Mouse (Mus musculus) ovary, postnatal 10 days (tissue): ENCODE measurements at regions not wholly inside any gene's neighbourhood (a gene's known extent, or its start where the extent isn't known, plus 50 kb on each side); places are given as distances from the start of the nearest gene placed in this dataset.
A peak's percentile ranks its signal among the peaks of the same experiment; 100 is the strongest.

Source experiments
- DNase-seq: peaks from one replicate; pipeline ENCODE4 v3.0.0; 2022; ENCODE audit warnings: low spot score

DNA sequence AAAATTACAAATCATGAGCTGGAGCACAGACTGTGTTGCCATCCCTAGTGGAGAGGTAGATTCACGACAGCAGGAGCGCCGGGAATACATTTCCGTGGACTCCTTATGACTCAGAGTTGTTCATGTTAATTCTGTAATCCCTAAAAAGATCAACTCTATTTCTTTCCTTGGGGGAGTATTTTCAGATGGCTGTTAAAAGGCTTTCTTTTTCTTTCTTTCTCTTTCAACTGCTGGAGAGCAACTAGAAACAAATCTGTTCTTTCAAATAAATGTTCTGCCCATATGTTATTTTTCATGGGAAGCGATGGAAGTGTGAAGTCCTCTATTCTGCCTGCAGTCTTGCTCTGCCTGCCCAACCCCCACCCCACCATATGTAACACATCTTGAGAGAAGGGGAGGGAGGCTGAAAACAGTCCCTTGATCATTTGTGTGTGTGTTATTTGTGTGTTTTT is 401.4 kb upstream of the Dcn start:
- DNase-seq, result no peak

DNA sequence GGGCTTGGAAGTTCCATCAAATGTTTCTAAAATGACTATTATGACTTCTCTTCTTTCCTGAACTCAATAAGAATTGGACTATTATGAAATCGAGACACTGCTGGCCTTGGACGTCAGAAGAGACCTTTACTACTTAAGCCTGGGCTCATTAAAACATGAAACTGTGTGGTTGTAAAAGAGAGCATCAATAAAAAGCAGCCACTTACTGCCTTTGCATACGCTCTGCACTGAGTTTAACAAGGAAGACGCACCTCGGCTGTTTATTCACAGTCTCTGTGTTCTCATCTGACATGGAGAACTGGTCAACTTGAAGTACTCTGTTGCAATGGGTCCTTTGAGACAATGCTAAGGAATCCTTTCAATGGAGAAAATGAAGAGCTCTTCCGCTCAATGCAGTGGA is 399.8 kb upstream of the Dcn start:
- no peak for DNase-seq

DNA sequence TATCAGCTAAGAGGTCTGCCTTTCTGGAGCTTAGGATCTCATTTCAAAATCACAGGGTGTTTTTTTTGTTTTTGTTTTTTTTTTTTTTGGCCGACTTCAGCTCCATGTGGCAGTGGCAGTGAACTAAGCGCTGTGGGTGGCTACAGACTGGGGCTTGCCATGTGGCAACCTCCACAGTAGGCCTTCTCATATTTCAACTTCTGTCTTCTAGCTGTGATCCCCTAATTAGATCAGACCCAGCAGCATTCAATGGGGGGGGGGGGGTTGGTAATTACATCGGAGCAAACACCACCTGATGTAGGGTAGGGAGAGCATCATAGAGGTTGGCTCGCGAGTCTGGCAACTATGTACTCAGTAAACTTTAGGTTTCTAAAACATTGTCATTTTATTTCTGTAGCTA is 392.1 kb upstream of the Dcn start:
- DNase-seq, result no peak

DNA sequence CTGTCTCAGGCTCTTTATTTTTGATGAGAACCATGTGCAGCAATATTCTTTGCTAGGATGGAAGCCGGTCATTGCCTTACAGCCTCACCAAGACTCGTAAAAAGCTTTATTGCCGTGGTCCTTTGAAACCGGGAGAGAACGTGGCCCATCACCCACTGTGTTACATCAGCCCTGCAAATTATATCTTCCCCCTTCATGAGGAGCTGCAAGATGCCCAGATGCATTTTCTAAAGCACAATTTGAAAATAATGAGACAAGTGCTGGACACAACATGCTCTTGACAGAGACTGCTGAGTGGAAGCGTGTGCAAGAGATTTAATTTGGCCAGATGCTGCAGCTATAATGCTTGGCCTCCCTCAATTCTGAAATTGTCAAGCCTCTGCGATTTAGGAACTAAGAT is 389.2 kb upstream of the Dcn start:
- no peak for DNase-seq

DNA sequence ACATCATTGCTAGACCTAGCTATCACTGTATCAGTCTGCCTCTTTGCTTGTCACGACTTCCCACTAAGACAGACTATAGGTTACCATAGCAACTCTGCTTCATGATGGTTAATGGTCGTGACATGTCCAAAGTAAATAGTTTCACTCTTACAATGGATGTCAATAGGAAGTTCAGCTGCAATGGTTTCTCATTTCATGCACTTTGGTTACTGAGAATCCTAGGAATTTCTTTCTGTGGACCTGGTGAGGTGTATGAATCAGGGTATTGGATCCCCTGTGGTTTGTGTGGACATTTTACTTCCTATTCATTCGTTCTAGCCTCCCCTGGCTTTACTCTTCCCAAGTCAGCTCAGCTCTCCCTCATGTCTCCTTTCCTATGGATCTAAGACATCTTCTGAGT is 385.5 kb upstream of the Dcn start:
- no peak for DNase-seq

DNA sequence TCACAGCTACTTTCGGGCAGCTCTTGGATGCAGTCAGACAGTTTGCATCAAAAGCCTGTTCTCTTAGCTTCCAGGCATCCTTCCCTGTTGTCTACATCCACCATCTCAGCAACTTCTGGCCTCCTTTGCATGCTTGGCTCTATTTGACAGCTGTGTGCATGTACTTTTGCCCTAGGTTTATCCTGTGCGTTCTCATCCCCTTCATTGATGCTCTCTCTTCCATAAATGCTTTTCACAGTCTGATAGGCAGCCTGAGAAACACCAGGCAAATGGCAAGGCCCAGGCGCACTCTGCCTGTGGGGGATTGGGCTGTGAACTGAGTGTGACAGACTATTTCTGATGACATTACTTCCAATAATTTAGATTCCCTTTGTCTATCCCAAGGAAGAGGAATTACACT is 364.9 kb upstream of the Dcn start:
- no peak for DNase-seq

DNA sequence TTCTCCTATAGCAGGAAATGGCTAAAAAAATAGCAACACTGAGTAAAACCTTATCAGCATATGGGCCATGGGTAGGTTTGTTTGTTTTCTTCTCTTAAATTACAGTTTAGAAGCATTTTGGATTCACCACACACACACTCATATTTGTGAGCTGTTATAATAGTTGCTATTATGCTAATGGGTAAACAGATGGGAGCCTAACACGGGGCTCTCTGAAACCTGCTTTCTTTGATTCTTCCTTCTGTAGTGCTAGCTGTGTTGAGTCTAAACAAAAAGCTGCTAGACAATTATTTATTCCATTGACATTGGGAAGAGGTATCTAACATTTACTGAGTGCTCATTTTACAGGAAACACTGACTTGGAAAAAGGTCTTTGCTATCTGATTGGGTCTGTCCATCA is 356.7 kb upstream of the Dcn start:
- DNase-seq, result no peak

DNA sequence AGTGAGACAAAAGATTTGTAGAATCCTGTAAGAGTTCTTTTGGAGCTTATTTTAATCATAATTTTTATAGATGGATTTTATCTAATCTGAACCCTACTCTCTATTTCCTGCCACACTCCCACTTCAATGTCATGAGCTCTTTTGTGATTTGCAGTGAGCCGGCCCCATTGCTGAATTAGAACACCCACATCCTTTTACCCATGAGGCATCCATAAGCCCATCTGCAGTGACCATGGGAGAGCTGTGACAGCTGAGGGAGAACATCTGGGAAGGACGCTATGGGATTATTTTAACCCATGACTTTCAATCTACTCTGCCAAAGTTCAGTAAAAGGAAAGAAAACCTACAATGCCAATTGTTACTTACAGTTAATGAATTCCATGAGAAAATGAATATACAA is 337.8 kb upstream of the Dcn start:
- no peak for DNase-seq

DNA sequence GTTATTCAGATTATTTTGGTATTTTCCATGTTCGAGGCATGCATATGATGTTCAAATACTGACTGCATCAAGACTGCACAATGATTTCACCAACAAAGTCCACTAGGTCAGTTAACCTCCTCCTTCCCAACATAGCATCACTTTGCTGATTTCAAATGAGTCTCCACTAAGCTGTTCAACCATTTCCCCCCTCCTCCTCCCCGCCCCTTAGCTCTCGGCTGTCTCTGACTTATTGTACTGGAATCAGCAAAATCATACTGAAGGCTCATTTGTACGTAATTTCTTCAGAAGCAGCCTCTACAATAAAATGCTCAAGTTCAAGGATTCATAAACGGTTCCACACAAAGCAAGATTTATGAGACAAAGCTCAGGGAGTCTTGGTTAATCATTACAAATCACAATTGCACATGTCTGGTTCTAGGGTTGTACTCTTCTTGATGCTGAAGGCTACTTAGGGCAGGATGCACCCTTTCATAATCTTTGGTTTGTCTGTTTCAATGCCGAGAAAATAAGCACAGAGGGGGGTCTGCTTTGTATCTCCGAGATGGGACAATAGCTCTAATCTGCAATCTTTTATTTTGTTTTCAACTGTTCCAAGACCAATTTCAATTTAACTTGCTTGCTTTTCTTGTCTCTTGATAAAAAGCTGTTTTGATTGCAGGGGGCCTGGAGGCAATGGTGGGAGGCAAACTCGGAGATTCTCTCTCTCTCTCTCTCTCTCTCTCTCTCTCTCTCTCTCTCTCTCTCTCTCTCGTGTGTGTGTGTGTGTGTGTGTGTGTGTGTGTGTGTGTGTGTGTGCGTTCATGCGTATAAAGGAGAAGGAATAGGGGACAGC is 320.6 kb upstream of the Dcn start:
- DNase-seq, result no peak

DNA sequence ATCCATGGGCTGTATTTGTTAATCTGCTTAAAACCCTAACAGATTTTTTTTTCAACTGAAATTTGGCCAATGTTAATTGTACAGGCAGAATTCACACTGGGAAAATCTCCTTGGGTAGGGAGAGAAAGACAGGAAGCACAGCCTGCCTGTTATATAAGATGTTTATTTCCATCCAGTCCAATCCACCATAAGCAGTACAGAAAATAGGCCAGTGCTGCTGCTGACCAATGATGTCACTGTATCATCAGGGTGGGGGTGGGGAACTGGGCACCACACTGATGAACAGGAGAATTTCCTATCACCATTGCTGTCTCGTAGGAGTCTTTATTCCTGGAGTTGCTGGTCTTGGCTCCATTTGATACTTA is 320.0 kb upstream of the Dcn start:
- no peak for DNase-seq

DNA sequence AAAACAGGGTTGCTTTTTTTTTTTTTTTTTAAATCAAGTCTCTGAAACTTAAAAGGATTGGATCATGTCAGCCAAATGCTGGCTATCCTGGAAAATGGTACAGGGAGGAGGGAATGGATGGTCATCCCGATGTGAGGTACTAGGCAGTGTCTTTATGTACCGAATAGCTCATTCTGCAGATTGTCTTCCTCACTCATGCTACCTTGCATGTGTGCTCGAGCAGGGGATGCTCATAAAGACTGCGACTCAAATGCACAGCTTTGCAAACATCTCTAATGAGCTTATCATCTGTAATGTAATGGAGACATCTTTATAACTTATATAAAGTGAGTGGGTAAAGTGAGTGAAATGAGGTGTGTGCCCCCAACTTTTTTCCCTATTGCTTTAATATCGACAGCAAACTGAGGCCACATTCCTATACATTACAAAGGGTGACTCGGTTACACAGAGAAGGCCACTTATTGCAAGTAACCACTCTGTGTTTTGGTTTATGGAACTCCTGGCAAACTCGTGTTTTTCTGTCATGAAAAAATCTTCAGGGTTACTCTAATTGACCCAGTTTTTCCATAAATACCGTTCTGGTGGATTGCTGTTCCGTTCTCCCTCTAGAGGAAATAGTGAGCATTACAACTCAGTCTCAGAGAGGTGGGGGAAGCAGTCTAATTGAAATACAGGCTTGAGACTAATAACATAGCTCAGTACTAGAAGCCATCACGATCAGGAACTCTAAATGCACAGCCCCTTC is 319.4 kb upstream of the Dcn start:
- no peak for DNase-seq

DNA sequence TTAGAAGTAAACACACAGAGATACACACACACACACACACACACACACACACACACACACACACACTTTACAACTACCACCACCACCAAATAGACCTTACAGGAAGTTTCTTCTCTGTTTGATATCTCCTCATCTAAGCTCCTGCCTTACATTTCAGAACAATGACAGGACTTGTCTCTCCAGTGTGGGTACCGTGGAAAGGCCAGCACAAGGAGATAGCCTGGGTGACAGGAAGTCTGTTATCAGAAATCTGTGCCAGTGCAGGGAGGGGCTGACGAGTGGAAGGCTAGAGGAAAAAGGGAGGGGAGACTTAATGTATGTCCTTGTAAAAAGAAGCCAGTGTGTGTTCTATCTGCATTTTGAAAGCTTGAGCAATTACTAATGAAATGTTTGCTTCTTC is 318.5 kb upstream of the Dcn start:
- no peak for DNase-seq

DNA sequence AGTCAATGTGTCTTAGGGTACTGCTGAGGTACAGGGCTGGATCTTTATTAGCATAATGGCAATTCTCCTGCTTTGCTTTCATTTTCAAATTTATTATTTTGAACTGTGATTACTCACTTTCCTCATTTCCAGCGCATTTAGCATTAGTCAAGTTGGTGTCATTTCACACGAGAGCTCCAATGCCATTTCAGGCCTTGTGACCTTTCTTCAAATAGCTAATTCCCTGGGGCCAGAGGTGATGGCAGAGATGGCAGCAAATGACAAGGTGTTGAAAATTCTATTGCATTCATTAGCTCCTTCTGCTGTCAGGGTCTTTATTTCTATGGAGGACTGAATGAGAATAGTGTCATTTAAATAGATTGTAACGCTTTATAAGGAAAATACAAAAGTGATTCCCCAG is 300.9 kb upstream of the Dcn start:
- DNase-seq, result no peak

DNA sequence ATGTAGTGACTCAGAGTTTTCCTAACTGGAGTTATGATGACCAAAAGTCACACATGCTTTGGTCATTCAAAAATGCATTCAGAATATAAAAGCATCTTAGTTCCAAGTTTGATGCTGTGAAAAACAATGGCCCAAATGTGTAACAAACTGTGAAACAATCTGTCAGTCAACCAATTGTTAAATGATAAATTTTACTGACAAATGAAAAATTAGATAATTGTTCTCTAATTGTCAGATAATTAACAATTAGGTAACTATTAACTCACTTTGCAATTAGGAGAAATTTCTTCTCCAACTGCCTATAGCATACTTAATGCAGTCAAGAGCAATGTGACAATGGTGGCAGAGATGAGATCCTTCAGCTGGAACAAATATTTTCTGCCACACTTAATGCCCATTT is 289.7 kb upstream of the Dcn start:
- DNase-seq, result no peak

DNA sequence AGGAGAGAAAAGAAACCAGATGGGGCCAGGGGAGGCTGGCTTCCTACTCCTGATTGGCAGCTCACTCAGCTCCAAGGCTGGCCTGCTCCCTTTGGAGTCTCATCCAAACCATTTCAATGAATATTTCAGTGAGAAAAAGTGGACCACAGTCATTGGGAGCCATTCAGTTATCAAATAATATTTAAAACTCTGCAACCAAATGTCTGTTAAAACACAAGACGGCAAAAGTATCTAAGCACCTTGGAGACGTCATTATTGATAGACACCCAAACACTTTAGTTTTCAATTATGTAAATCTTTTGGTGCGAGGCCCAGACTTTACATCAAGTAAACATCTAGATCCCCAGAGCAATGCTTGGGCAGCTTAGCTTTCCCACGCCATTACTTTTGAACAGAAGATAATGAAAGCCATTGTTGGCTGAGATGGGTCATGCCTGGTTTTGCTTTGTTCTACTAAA is 268.1 kb upstream of the Dcn start:
- DNase-seq, result no peak

DNA sequence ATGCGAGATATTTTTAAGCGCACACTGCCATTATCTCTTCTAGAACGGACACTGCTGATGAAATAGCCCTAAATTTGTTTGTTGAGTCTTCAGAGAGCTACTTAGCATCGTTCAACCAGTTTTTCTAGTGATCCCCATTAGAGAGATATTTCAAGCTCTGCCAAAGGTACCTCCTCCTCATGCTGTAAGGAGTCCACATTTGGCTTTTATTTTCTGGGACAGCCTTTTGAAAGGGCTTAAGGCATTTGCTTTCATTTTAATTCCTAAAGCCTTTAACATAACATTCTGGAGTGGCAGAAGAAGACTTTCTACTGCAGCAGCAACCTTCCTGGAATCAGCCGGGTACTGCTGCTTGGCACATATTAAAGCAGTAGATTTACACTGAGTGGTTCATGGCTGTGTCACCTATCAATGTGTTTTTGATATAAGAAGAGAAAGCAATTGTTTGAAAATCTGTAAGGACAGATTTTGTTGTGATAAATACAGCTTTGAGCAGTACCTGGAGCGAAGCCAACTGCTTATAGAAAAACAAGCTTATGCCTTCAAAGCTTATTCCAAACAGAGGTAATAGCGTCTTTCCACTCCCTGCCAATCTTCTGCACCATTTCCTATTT is 267.5 kb upstream of the Dcn start:
- no peak for DNase-seq

DNA sequence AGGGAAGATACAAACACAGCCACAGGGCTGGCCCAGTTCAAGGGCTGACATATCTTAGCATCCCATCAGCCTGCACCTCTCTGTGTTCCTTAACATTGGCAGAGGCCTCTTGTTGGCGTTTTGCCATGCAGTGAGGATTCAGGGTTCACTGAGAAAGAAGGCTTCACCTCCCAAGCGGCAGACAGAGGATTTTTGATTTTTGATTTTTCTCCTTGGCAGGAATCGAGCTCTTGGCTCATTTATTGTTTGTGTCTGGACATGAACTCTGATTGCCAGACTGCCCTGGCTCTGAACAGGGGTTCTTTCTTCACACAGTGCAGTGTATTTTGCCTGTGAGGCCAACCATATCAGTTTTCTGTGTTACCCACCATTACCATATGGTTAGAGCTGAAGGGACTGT is 259.9 kb upstream of the Dcn start:
- DNase-seq, result peak; percentile 3

DNA sequence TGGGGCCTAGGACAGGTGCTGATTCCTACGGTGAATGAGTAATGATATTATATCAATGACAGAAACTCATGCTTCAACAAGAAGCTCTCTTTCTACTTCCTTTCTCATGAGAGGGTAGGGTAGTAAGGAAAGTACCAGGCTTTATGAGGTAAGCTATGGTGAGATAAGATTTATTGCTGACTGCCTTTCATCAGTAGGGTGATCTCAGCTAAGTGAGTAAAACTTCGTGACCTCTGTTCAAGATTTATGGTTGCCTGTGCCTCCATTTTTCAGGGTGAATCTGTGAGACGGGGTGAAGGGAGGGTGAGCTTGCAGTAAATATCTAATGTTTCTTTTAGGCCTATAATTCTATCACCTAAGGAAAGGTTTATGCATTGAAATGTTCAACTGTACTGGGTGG is 259.0 kb upstream of the Dcn start:
- no peak for DNase-seq

DNA sequence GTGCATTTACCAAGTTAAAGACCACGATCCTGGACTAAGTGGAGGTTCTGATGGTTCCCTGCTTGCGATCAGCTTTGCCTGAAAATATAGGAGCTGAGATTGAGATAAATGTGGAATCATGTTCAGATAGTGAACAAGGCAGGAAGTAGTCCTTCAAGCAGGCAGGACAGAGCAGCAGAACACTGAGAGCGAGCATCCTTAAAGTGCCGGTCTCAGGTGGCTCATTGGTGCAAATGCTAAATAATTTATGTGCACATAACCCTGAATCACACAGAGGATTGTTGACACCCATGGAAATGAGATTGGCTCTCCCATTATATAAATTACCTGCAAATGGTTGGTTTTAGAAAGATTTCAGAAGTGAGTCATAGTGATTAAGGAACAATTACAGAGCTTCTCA is 243.8 kb upstream of the Dcn start:
- no peak for DNase-seq

DNA sequence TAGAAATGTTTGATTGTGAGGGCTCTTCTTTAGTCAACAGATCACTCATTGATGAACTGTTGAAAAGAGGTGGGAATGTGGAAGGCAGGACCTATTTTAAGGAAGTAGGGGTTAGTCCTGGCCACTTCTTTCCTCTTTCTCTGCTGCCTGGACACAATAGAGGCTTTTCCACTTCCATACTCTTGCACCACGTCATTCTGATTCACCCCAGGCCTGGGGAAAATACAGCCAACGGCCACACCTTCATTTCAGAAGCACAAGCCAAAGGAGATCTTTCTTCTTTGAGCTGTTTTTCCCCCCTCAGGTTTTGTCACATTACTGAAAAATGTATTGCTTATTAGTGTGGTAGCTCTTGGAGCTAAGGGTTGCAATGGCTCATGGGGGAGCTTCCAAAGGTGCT is 237.9 kb upstream of the Dcn start:
- no peak for DNase-seq

DNA sequence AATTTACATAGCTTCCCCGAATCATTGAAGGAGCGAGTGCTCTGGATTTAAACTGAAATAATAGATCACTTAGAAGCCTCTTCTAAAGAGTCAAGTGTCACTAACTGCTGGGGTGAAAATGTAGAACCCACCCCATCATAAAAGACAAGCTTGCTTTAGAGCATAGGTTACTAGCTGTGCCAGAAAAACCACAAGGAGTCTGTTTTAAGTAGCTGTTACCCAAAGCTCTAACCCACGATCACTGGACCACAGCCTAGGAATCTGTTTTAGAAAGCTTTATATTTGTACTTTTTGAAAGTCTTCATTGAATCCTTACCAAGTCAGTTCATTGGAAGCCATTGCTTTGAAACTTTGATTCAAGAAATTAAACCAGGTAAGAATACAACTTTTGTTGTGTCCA is 233.7 kb upstream of the Dcn start:
- DNase-seq, result no peak

DNA sequence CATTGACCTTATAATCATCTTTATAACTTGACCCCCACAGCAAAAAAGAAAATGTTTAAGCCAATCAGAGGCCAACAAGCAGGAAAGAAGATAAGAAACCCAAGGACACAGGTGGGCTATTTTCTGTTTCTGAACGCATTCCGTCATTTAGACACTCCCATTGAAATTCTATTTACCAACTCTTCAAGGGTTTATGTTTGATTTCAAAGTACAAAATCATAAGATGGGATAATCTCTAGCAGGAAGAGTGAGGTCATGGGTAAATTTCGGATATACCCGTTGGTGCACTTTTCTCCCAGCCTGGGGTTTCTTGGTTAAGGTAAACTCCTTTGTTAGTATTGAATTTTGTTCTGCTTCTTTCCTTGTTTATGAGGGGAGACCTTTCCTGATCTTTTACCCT is 230.9 kb upstream of the Dcn start:
- no peak for DNase-seq

DNA sequence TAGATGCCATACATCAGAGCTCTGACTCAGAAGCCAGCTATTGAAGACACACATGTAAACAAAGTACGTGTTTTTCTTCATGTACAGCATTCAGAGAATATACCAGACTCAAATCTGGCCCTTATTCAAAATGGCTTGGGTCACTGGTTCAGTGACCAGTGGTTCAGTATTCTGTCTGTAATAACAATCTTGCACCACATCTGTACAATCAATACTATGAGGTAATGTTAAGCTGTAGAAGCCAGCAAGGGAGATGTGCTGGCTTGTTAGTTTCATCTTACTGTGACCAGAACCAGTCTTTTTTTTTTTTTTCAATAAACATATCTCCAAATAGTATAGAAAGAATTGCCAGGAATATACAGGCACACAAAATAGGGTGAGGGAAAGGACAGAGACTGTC is 229.6 kb upstream of the Dcn start:
- DNase-seq, result no peak
